Mouse (Mus musculus): ENCODE results near the gene Prkacb. TPM values are rescaled to one million over a fixed set of nuclear protein-coding genes. Genes with fewer than 3 reads are reported as not detected.

Gene Prkacb
- polyA plus RNA-seq, 1 experiment from 2014 or later, result 67.3 TPM

Other genes starting within 250 kb of the Prkacb start
- 0.10 and 0.35 TPM in 2 replicates for gene Uox, start 242.6 kb downstream of the Prkacb start, polyA plus RNA-seq (2015; fragmentation: Nextera tagmentation; extraction: Ambion mirVana)
- 0.07 TPM in 1 of 2 replicates, not detected in the other for gene Dnase2b, start 197.4 kb downstream of the Prkacb start, polyA plus RNA-seq (2015; fragmentation: Nextera tagmentation; extraction: Ambion mirVana)
- not detected in 2 replicates for gene 4930503B20Rik, start 161.7 kb downstream of the Prkacb start, polyA plus RNA-seq (2015; fragmentation: Nextera tagmentation; extraction: Ambion mirVana)
- gene Samd13, start 127.4 kb downstream of the Prkacb start, polyA plus RNA-seq (2015; fragmentation: Nextera tagmentation; extraction: Ambion mirVana), result 0.57 and 0.71 TPM in 2 replicates
- gene Ttll7, start 39.4 kb upstream of the Prkacb start, polyA plus RNA-seq (2015; fragmentation: Nextera tagmentation; extraction: Ambion mirVana), result 0.13 and 0.17 TPM in 2 replicates